Mouse (Mus musculus): ENCODE data around the gene Pdlim4.

GRCm38 (mm10) chr11:54102706-54103449 lies 34.1 kb upstream of the Pdlim4 start:
- TF ChIP-seq CTCF (IDR thresholded peaks at IDR 0.05; ENCODE audit: borderline replicate concordance, extremely low read depth, insufficient read depth, insufficient read length) (no peak), POLR2A (IDR thresholded peaks at IDR 0.05; ENCODE audit: borderline replicate concordance, extremely low read depth, insufficient read depth, insufficient read length, poor library complexity, severe bottlenecking) (no peak)

Data from brain, embryonic 14.5 days (tissue).